Mouse (Mus musculus): ENCODE results near the gene Pebp1. TPM values are rescaled to one million over a fixed set of nuclear protein-coding genes. Genes with fewer than 3 reads are reported as not detected.

The Pebp1 gene
- total and polyA plus RNA-seq, 2 experiments from 2014 or later, result 1,032 to 1,413 TPM

DNA sequence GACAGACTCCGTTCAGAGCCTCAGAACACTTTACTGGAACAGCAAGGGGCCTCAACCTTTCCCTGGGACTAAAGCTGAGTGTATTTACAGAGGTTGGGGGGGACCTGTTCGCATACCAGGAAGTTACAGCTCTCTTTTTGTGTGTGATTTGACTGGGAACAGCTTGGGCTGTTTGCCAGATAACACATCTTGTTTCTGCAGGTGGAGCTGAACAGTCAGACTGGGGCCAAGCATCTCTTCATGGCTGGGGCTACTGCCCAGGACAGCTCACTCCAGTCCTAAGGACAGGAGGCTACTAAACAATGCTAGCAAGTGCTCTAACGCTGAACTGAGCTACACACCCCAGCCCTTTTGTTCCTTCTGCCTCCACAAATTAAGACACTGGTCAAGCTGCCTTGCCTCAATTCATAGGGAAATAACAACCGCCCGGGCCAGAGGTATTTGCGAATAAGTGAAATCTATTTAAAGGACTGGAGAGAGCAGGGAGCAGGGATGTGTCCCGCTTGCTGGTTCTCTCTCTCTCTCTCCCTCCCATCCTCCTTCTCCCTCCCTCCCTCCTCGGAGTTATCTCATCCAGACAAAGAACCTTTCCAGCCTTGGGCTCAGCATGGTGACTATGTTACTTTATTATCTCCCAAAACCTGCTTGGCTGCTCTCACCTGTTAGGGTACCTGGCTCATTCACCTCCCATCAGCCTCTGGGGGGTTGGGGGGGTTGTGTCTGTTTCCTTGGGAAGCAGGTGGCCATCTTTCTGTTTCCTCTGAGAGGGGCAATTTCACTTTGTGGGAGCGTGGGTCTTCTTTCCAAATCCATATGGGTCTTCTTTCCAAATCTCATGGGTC lies 27.4 kb upstream of the Pebp1 start:
- H3K27ac ChIP-seq, result no peak overlapping the region
- no peak overlapping the region for H3K4me3 ChIP-seq (ENCODE audit: low read length)
- no peaks in the 10 kb centered on the region for H3K36me3 ChIP-seq (ENCODE audit: insufficient read depth, low read length)
- WGBS, result 14% methylated on average over 9 of the region's 9 CpGs
- no peak overlapping the region for H3K9ac ChIP-seq (replicated peaks; ENCODE audit: low read length)
- no peak overlapping the region for H3K4me2 ChIP-seq (ENCODE audit: low read depth, low read length)
- TF ChIP-seq CTCF (IDR thresholded peaks at IDR 0.05; ENCODE audit: low read depth), result no peak
- peaks cover 5% of the 10 kb centered on the region; the same call in 1 of the 2 replicates for H3K4me1 ChIP-seq (ENCODE audit: insufficient read depth, low read length)
- no peak for ATAC-seq
- no peak for DNase-seq (ENCODE audit: low spot score)
- H3K9me3 ChIP-seq (ENCODE audit: low read length), result no peaks in the 10 kb centered on the region
- no peaks in the 10 kb centered on the region for H3K27me3 ChIP-seq (ENCODE audit: insufficient read depth, low read length)

DNA sequence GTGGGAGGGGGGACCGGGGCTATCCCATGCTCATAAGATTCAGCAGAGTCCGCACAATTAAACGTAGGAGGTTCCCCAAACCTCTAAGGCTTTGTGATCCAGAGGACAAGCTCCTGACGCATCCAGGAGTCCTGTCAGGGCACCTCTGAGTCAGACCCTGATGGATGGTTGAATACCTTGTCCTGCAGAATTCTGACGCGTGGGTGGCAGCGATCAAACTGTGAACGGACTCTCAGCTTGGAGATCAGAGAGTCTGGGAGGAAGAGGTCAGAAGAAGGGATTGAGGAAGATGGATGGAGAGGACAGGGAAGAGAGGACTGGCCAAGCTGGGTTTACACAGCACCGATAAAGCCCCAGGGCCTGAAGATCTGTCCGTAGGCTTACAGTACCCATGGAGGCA lies 26.5 kb upstream of the Pebp1 start:
- Histone ChIP-seq H3K4me2 (ENCODE audit: low read depth, low read length) (peak overlapping the region; percentile 27; the same call in 1 of the 2 replicates), H3K36me3 (ENCODE audit: insufficient read depth, low read length) (no peaks in the 10 kb centered on the region), H3K9ac (replicated peaks; ENCODE audit: low read length) (no peak overlapping the region), H3K27me3 (ENCODE audit: insufficient read depth, low read length) (no peaks in the 10 kb centered on the region), H3K9me3 (ENCODE audit: low read length) (no peaks in the 10 kb centered on the region), H3K27ac (no peak overlapping the region), H3K4me1 (ENCODE audit: insufficient read depth, low read length) (no peaks in the 10 kb centered on the region), H3K4me3 (ENCODE audit: low read length) (0 out of 2 replicates have a peak overlapping the region, but pooled peaks have one; percentile 4)
- TF ChIP-seq CTCF (IDR thresholded peaks at IDR 0.05; ENCODE audit: low read depth), result no peak
- no peak for ATAC-seq
- 33% methylated on average over 10 of the region's 10 CpGs for WGBS
- no peak for DNase-seq (ENCODE audit: low spot score)

DNA sequence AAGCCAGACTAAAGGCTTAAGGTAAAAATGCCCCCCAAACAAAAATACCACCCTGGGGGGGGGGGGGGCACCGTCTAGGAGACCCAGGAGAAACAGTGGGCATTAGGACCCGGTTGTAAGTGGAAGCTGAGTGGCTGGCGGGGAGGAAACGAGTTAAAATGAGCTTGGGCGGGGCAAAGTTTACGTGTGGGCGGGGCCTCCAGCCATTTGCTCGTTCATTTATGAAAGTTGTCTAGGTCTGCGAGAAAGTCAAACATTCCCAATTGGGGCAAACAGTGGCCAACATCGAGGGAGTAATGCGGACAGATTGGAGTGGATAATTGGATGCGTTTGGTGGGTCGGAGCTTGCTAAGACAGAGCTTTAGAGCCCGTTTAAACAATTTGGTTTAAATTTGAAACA lies 26.0 kb upstream of the Pebp1 start:
- Histone ChIP-seq H3K4me3 (ENCODE audit: low read length) (0 out of 2 replicates have a peak overlapping the region, but pooled peaks have one; percentile 4), H3K27ac (no peak overlapping the region), H3K36me3 (ENCODE audit: insufficient read depth, low read length) (no peaks in the 10 kb centered on the region), H3K27me3 (ENCODE audit: insufficient read depth, low read length) (no peaks in the 10 kb centered on the region), H3K4me1 (ENCODE audit: insufficient read depth, low read length) (no peaks in the 10 kb centered on the region), H3K9ac (replicated peaks; ENCODE audit: low read length) (no peak overlapping the region), H3K9me3 (ENCODE audit: low read length) (no peaks in the 10 kb centered on the region), H3K4me2 (ENCODE audit: low read depth, low read length) (peak overlapping the region; percentile 27; the same call in 1 of the 2 replicates)
- ATAC-seq (no peak), DNase-seq (ENCODE audit: low spot score) (peak; percentile 21)
- TF ChIP-seq CTCF (IDR thresholded peaks at IDR 0.05; ENCODE audit: low read depth), result no peak
- 28% methylated on average over 14 of the region's 14 CpGs for whole genome bisulfite sequencing

DNA sequence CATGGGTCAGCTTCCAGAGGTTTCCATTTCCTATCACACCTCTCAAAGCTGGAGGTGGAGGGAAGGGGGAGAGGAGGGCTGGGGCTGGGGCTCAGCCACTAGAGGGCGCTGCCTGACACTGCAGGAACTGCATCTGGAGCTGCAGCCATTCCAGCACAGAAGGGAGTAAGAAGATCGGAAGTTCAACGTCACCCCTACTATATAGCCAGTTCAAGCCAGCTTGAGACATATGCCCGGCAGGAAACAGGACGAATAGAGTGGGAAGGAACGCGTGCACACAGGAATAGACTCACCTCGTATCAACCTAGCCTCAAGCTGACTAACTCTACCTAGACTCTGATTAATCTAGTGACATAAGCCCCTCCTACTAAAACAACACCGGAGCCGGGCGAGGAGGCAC lies 20.3 kb upstream of the Pebp1 start:
- Histone ChIP-seq H3K36me3 (ENCODE audit: insufficient read depth, low read length) (no peaks in the 10 kb centered on the region), H3K9ac (replicated peaks; ENCODE audit: low read length) (no peak overlapping the region), H3K4me1 (ENCODE audit: insufficient read depth, low read length) (no peaks in the 10 kb centered on the region), H3K27me3 (ENCODE audit: insufficient read depth, low read length) (no peaks in the 10 kb centered on the region), H3K27ac (no peak overlapping the region), H3K9me3 (ENCODE audit: low read length) (no peaks in the 10 kb centered on the region), H3K4me3 (ENCODE audit: low read length) (no peak overlapping the region), H3K4me2 (ENCODE audit: low read depth, low read length) (no peak overlapping the region)
- WGBS, result 43% methylated on average over 11 of the region's 11 CpGs
- peak; percentile 69 for TF ChIP-seq CTCF (IDR thresholded peaks at IDR 0.05; ENCODE audit: low read depth)
- ATAC-seq, result no peak
- DNase-seq (ENCODE audit: low spot score), result peak; percentile 55

DNA sequence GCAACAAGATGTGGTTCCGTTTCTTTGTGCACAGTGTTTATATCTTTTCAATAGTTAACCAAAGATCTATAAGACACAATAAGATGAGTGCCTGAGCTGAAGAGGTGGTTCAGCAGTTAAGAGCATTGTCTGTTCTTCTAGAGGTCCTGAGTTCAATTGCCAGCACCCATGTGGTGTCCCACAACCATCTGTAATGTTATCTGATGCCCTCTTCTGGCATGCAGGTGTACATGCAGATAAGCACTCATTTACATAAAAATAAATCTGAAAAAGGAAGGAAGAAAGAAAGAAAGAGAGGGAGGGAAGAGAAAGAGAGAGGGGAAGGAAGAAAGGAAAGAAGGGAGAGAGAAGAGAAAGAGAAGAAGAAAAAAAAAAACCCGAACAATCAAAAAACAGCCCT lies 19.4 kb upstream of the Pebp1 start:
- H3K27ac ChIP-seq, result no peak overlapping the region
- no peak for ATAC-seq
- 0 out of 2 replicates have a peak, but pooled peaks have one; percentile 6 for TF ChIP-seq CTCF (IDR thresholded peaks at IDR 0.05; ENCODE audit: low read depth)
- H3K4me1 ChIP-seq (ENCODE audit: insufficient read depth, low read length), result no peaks in the 10 kb centered on the region
- no peak overlapping the region for H3K4me3 ChIP-seq (ENCODE audit: low read length)
- no peaks in the 10 kb centered on the region for H3K36me3 ChIP-seq (ENCODE audit: insufficient read depth, low read length)
- H3K9me3 ChIP-seq (ENCODE audit: low read length), result no peaks in the 10 kb centered on the region
- no peak for DNase-seq (ENCODE audit: low spot score)
- 91% methylated on average over 2 of the region's 2 CpGs for WGBS
- no peak overlapping the region for H3K4me2 ChIP-seq (ENCODE audit: low read depth, low read length)
- no peaks in the 10 kb centered on the region for H3K27me3 ChIP-seq (ENCODE audit: insufficient read depth, low read length)
- H3K9ac ChIP-seq (replicated peaks; ENCODE audit: low read length), result no peak overlapping the region

DNA sequence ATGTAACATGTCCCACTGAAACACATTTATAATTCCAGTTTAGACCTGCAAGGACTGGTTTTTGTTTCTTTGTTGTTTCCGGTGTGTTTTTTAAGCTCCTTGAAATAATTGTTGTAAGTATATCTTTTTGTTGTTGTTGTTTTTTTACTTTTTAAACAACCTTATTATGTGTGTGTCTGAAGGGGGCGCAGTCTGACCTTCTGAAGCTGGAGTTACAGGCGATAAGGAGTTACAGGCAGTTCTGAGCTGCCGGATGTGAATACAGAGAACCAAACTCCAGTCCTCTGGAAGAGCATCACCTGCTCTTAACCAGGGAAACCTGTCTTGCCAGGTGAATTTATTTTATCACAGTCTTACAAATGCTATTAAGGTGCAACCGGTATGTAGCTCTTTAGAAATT lies 18.3 kb upstream of the Pebp1 start:
- Histone ChIP-seq H3K4me2 (ENCODE audit: low read depth, low read length) (no peak overlapping the region), H3K9me3 (ENCODE audit: low read length) (no peaks in the 10 kb centered on the region), H3K9ac (replicated peaks; ENCODE audit: low read length) (no peak overlapping the region), H3K4me1 (ENCODE audit: insufficient read depth, low read length) (no peaks in the 10 kb centered on the region), H3K27me3 (ENCODE audit: insufficient read depth, low read length) (no peaks in the 10 kb centered on the region), H3K36me3 (ENCODE audit: insufficient read depth, low read length) (no peaks in the 10 kb centered on the region), H3K4me3 (ENCODE audit: low read length) (no peak overlapping the region), H3K27ac (no peak overlapping the region)
- no peak for DNase-seq (ENCODE audit: low spot score)
- no peak for ATAC-seq
- 91% methylated on average over 5 of the region's 5 CpGs for WGBS
- TF ChIP-seq CTCF (IDR thresholded peaks at IDR 0.05; ENCODE audit: low read depth), result no peak

DNA sequence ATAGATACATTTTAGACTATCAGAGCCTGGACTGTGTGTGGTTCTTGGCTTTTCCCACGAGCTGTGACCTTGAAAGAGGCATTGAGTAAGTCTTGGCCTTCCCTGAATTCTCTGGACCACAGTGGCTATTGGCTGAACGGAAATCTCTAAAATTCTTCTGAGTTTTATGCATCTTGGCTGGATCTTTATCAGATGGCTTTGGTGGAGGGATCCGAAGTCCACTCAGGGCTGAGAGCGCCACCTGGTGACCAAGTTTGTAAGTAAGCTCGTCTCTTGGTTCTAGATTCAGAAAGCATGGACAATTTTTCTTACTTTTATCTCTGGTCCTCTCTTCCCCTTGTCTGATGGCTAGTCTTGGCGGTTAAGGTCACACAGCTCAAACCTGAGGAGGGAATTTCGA lies 17.5 kb upstream of the Pebp1 start:
- TF ChIP-seq CTCF (IDR thresholded peaks at IDR 0.05; ENCODE audit: low read depth), result peak; percentile 69
- Histone ChIP-seq H3K27ac (no peak overlapping the region), H3K4me1 (ENCODE audit: insufficient read depth, low read length) (no peaks in the 10 kb centered on the region), H3K4me2 (ENCODE audit: low read depth, low read length) (no peak overlapping the region), H3K27me3 (ENCODE audit: insufficient read depth, low read length) (no peaks in the 10 kb centered on the region), H3K4me3 (ENCODE audit: low read length) (no peak overlapping the region), H3K9me3 (ENCODE audit: low read length) (no peaks in the 10 kb centered on the region), H3K36me3 (ENCODE audit: insufficient read depth, low read length) (no peaks in the 10 kb centered on the region), H3K9ac (replicated peaks; ENCODE audit: low read length) (no peak overlapping the region)
- 66% methylated on average over 7 of the region's 7 CpGs for WGBS
- ATAC-seq, result no peak
- peak; percentile 85 for DNase-seq (ENCODE audit: low spot score)

All from hindbrain, postnatal 0 days (tissue).